Mouse (Mus musculus): ENCODE results near the gene Nr2f6. TPM values are rescaled to one million over a fixed set of nuclear protein-coding genes. Genes with fewer than 3 reads are reported as not detected.
"Not testable (repeated sequence)": the region's sequence is repeated elsewhere in the genome, so short reads cannot be mapped to it uniquely, and the experiment has no call there.

The Nr2f6 gene
- polyA plus RNA-seq, 1 experiment from 2014 or later: 18.8 TPM

- no peak overlapping the region for H3K4me3 ChIP-seq (replicated peaks)
- no peak overlapping the region for H3K27ac ChIP-seq
- WGBS (ENCODE audit: insufficient replicate concordance): 90% methylated on average over 1 of the region's 1 CpGs
- ATAC-seq (ENCODE audit: low read depth) (no peak), DNase-seq (no peak)
- H3K4me1 ChIP-seq (replicated peaks): no peaks in the 10 kb centered on the region
- H3K27me3 ChIP-seq: no peaks in the 10 kb centered on the region
- no peak overlapping the region for H3K4me2 ChIP-seq
- H3K9ac ChIP-seq: no peak overlapping the region
- H3K9me3 ChIP-seq (replicated peaks): no peaks in the 10 kb centered on the region
- peaks cover 95% of the 10 kb centered on the region for H3K36me3 ChIP-seq
Observed at GRCm38 (mm10) chr8:71351520-71351919, 30.2 kb downstream of the Nr2f6 start.

DNA sequence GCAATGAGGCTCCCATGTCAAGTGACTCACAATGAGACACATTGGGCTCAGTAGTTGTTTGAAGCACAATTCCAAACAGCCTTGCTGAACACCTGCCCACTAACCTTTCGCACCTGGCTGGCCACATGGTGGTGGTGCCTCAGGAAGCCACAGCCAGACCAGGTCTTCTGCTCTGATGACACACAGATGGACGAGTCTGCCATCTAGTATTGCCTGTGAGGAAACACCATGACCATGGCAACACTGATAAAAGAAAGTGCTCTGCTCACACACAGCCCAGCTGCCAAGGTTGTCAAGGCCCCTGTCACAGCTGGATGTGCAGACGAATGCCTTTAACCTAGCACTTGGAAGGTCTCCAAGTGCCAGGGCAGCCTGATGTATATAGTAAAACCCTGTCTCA is 30.6 kb downstream of the Nr2f6 start:
- WGBS (ENCODE audit: insufficient replicate concordance): 56% methylated on average over 3 of the region's 3 CpGs
- Histone ChIP-seq H3K36me3 (peaks cover 95% of the 10 kb centered on the region), H3K27ac (no peak overlapping the region), H3K4me2 (no peak overlapping the region), H3K4me3 (replicated peaks) (no peak overlapping the region), H3K4me1 (replicated peaks) (no peaks in the 10 kb centered on the region), H3K27me3 (no peaks in the 10 kb centered on the region), H3K9ac (no peak overlapping the region), H3K9me3 (replicated peaks) (no peaks in the 10 kb centered on the region)
- DNase-seq (no peak), ATAC-seq (ENCODE audit: low read depth) (no peak)

- WGBS (ENCODE audit: insufficient replicate concordance): 75% methylated on average over 1 of the region's 1 CpGs
- Histone ChIP-seq H3K4me3 (replicated peaks) (no peak overlapping the region), H3K4me2 (no peak overlapping the region), H3K27ac (no peak overlapping the region), H3K4me1 (replicated peaks) (no peaks in the 10 kb centered on the region), H3K9ac (no peak overlapping the region), H3K9me3 (replicated peaks) (no peaks in the 10 kb centered on the region), H3K36me3 (peaks cover 89% of the 10 kb centered on the region), H3K27me3 (no peaks in the 10 kb centered on the region)
- no peak for ATAC-seq (ENCODE audit: low read depth)
- no peak for DNase-seq
Observed at GRCm38 (mm10) chr8:71346581-71346980, 35.2 kb downstream of the Nr2f6 start.

DNA sequence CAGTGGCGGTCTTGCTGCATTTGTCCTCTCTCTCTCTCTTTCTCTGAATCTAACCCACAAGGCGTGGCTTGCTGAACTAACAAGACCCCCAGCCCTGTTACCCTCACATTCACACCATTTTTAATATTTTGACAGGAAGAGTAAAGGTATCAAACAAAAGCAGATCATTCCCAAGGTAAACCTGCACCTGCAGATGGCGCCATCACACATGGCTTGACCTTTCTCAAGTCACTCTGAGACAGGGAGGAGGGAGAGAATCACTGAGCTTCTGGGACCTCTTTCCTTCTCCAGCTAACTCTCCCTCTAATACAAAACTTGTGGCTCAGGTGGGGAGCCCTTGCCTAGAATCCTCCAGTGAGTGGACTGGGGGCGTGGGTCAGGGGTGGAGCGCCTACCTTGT is 41.1 kb downstream of the Nr2f6 start:
- H3K36me3 ChIP-seq: peaks cover 61% of the 10 kb centered on the region
- DNase-seq: no peak
- no peak overlapping the region for H3K9ac ChIP-seq
- no peaks in the 10 kb centered on the region for H3K9me3 ChIP-seq (replicated peaks)
- H3K27me3 ChIP-seq: no peaks in the 10 kb centered on the region
- no peak overlapping the region for H3K4me3 ChIP-seq (replicated peaks)
- no peak overlapping the region for H3K27ac ChIP-seq
- ATAC-seq (ENCODE audit: low read depth): no peak
- no peaks in the 10 kb centered on the region for H3K4me1 ChIP-seq (replicated peaks)
- WGBS (ENCODE audit: insufficient replicate concordance): 73% methylated on average over 5 of the region's 5 CpGs
- H3K4me2 ChIP-seq: no peak overlapping the region

DNA sequence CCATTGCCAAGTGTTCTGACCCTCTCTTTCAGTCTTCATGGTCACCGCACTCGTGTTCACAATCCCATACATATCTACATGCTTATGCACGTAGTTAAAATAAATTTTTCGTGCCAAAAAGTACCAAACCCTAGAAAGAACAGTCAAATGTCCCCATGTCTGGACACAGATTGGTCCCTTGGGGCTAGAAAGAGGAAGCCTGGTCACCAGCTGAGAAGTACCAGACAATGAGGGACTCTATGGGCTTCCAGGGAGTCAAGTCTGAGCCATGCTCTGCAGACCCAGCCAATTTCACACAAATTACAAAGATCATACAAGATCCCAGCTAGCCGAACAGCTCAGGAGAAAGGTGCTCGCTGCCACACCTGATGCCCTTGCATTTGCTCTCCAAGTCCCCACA is 43.9 kb downstream of the Nr2f6 start:
- peaks cover 51% of the 10 kb centered on the region for H3K36me3 ChIP-seq
- ATAC-seq (ENCODE audit: low read depth); H3K4me3 ChIP-seq (replicated peaks); DNase-seq; H3K9ac ChIP-seq; H3K27ac ChIP-seq; H3K9me3 ChIP-seq (replicated peaks); H3K4me1 ChIP-seq (replicated peaks); H3K4me2 ChIP-seq; H3K27me3 ChIP-seq: not testable (repeated sequence)
- 90% methylated on average over 6 of the region's 6 CpGs for WGBS (ENCODE audit: insufficient replicate concordance)

GRCm38 (mm10) chr8:71324848-71325247 is 56.9 kb downstream of the Nr2f6 start:
- ATAC-seq (ENCODE audit: low read depth) (0 out of 2 replicates have a peak, but pooled peaks have one; percentile 39), DNase-seq (no peak)
- 75% methylated on average over 1 of the region's 1 CpGs for WGBS (ENCODE audit: insufficient replicate concordance)

More at GRCm38 (mm10) chr8:71324848-71325247, 56.9 kb downstream of the Nr2f6 start:
- Histone ChIP-seq H3K9ac (no peak overlapping the region), H3K27me3 (no peaks in the 10 kb centered on the region), H3K9me3 (replicated peaks) (no peaks in the 10 kb centered on the region), H3K36me3 (peaks cover 81% of the 10 kb centered on the region), H3K27ac (no peak overlapping the region), H3K4me3 (replicated peaks) (no peak overlapping the region), H3K4me2 (no peak overlapping the region), H3K4me1 (replicated peaks) (peaks cover 2% of the 10 kb centered on the region)

Other genes starting within 250 kb of the Nr2f6 start
- 6.8 and 7.3 TPM in 2 replicates for gene Myo9b, start 109.2 kb downstream of the Nr2f6 start, polyA plus RNA-seq (2015; fragmentation: Nextera tagmentation; extraction: Ambion mirVana)
- gene Haus8, start 109.0 kb downstream of the Nr2f6 start, polyA plus RNA-seq (2015; fragmentation: Nextera tagmentation; extraction: Ambion mirVana): 57.4 and 61.4 TPM in 2 replicates
- gene Use1, start 15.1 kb downstream of the Nr2f6 start, polyA plus RNA-seq (2015; fragmentation: Nextera tagmentation; extraction: Ambion mirVana): 52.1 and 55.8 TPM in 2 replicates
- gene Ocel1, start 10.7 kb downstream of the Nr2f6 start, polyA plus RNA-seq (2015; fragmentation: Nextera tagmentation; extraction: Ambion mirVana): 4.3 and 4.4 TPM in 2 replicates
- 2.6 and 2.8 TPM in 2 replicates for gene Ushbp1, start 13.8 kb upstream of the Nr2f6 start, polyA plus RNA-seq (2015; fragmentation: Nextera tagmentation; extraction: Ambion mirVana)
- 65.1 and 74.8 TPM in 2 replicates for gene Babam1, start 14.9 kb upstream of the Nr2f6 start, polyA plus RNA-seq (2015; fragmentation: Nextera tagmentation; extraction: Ambion mirVana)
- 39.5 and 40.9 TPM in 2 replicates for gene Ankle1, start 24.1 kb upstream of the Nr2f6 start, polyA plus RNA-seq (2015; fragmentation: Nextera tagmentation; extraction: Ambion mirVana)
- 12.3 and 13.2 TPM in 2 replicates for gene Abhd8, start 81.7 kb upstream of the Nr2f6 start, polyA plus RNA-seq (2015; fragmentation: Nextera tagmentation; extraction: Ambion mirVana)
- 154 and 157 TPM in 2 replicates for gene Mrpl34, start 83.0 kb upstream of the Nr2f6 start, polyA plus RNA-seq (2015; fragmentation: Nextera tagmentation; extraction: Ambion mirVana)
- 50.9 and 51.6 TPM in 2 replicates for gene Dda1, start 87.2 kb upstream of the Nr2f6 start, polyA plus RNA-seq (2015; fragmentation: Nextera tagmentation; extraction: Ambion mirVana)
- gene Ano8, start 104.0 kb upstream of the Nr2f6 start, polyA plus RNA-seq (2015; fragmentation: Nextera tagmentation; extraction: Ambion mirVana): 0.12 and 0.14 TPM in 2 replicates
- 6.8 and 7.3 TPM in 2 replicates for gene Gtpbp3, start 106.1 kb upstream of the Nr2f6 start, polyA plus RNA-seq (2015; fragmentation: Nextera tagmentation; extraction: Ambion mirVana)
- gene Plvap, start 129.8 kb upstream of the Nr2f6 start, polyA plus RNA-seq (2015; fragmentation: Nextera tagmentation; extraction: Ambion mirVana): 24.3 and 28.4 TPM in 2 replicates
- 0.15 TPM in 2 replicates for gene Ccdc194, start 143.8 kb upstream of the Nr2f6 start, polyA plus RNA-seq (2015; fragmentation: Nextera tagmentation; extraction: Ambion mirVana)
- gene Bst2, start 155.5 kb upstream of the Nr2f6 start, polyA plus RNA-seq (2015; fragmentation: Nextera tagmentation; extraction: Ambion mirVana): 34.1 and 36.0 TPM in 2 replicates
- 30.4 and 33.9 TPM in 2 replicates for gene Mvb12a, start 161.0 kb upstream of the Nr2f6 start, polyA plus RNA-seq (2015; fragmentation: Nextera tagmentation; extraction: Ambion mirVana)
- gene Tmem221, start 176.9 kb upstream of the Nr2f6 start, polyA plus RNA-seq (2015; fragmentation: Nextera tagmentation; extraction: Ambion mirVana): 0.53 and 0.66 TPM in 2 replicates
- gene Nxnl1, start 184.6 kb upstream of the Nr2f6 start, polyA plus RNA-seq (2015; fragmentation: Nextera tagmentation; extraction: Ambion mirVana): 0.13 and 0.14 TPM in 2 replicates
- gene Slc27a1, start 186.9 kb upstream of the Nr2f6 start, polyA plus RNA-seq (2015; fragmentation: Nextera tagmentation; extraction: Ambion mirVana): 2.3 and 2.5 TPM in 2 replicates
- gene Pgls, start 210.2 kb upstream of the Nr2f6 start, polyA plus RNA-seq (2015; fragmentation: Nextera tagmentation; extraction: Ambion mirVana): 104 and 110 TPM in 2 replicates
- 0.28 and 0.80 TPM in 2 replicates for gene Fam129c, start 215.7 kb upstream of the Nr2f6 start, polyA plus RNA-seq (2015; fragmentation: Nextera tagmentation; extraction: Ambion mirVana)
- 21.4 and 21.9 TPM in 2 replicates for gene Colgalt1, start 229.0 kb upstream of the Nr2f6 start, polyA plus RNA-seq (2015; fragmentation: Nextera tagmentation; extraction: Ambion mirVana)

All from liver, embryonic 13.5 days (tissue).